Mouse (Mus musculus): Measurements from ENCODE around the gene Hist1h3c. TPM values are rescaled to one million over a fixed set of nuclear protein-coding genes. Genes with fewer than 3 reads are reported as not detected.

The Hist1h3c gene
- polyA plus RNA-seq, 1 experiment = 35.9 TPM

Other genes starting within 250 kb of the Hist1h3c start
- 12.7 and 22.9 TPM in 2 replicates for gene Hist1h4h, start 214.6 kb downstream of the Hist1h3c start, polyA plus RNA-seq (2012; rRNA removed; ENCODE audit: low replicate concordance)
- gene Hist1h2af, start 211.7 kb downstream of the Hist1h3c start, polyA plus RNA-seq (2012; rRNA removed; ENCODE audit: low replicate concordance) = 782 and 1,968 TPM in 2 replicates
- gene Hist1h3g, start 210.2 kb downstream of the Hist1h3c start, polyA plus RNA-seq (2012; rRNA removed; ENCODE audit: low replicate concordance) = 41.4 and 47.8 TPM in 2 replicates
- 3.4 and 4.2 TPM in 2 replicates for gene Hist1h2bh, start 202.2 kb downstream of the Hist1h3c start, polyA plus RNA-seq (2012; rRNA removed; ENCODE audit: low replicate concordance)
- 12.4 and 14.5 TPM in 2 replicates for gene Hist1h3f, start 201.6 kb downstream of the Hist1h3c start, polyA plus RNA-seq (2012; rRNA removed; ENCODE audit: low replicate concordance)
- gene Hist1h4f, start 194.0 kb downstream of the Hist1h3c start, polyA plus RNA-seq (2012; rRNA removed; ENCODE audit: low replicate concordance) = 6.2 and 12.0 TPM in 2 replicates
- 0.11 and 0.13 TPM in 2 replicates for gene Hist1h1d, start 192.3 kb downstream of the Hist1h3c start, polyA plus RNA-seq (2012; rRNA removed; ENCODE audit: low replicate concordance)
- gene Hist1h3e, start 183.2 kb downstream of the Hist1h3c start, polyA plus RNA-seq (2012; rRNA removed; ENCODE audit: low replicate concordance) = 34.6 and 43.8 TPM in 2 replicates
- gene Hist1h2ae, start 174.4 kb downstream of the Hist1h3c start, polyA plus RNA-seq (2012; rRNA removed; ENCODE audit: low replicate concordance) = 11.9 and 48.7 TPM in 2 replicates
- 29.6 and 41.4 TPM in 2 replicates for gene Hist1h2bg, start 174.2 kb downstream of the Hist1h3c start, polyA plus RNA-seq (2012; rRNA removed; ENCODE audit: low replicate concordance)
- 13.2 and 22.0 TPM in 2 replicates for gene Hist1h2bf, start 171.4 kb downstream of the Hist1h3c start, polyA plus RNA-seq (2012; rRNA removed; ENCODE audit: low replicate concordance)
- gene Hist1h2ad, start 171.2 kb downstream of the Hist1h3c start, polyA plus RNA-seq (2012; rRNA removed; ENCODE audit: low replicate concordance) = 3.7 and 15.3 TPM in 2 replicates
- gene Hist1h3d, start 169.8 kb downstream of the Hist1h3c start, polyA plus RNA-seq (2012; rRNA removed; ENCODE audit: low replicate concordance) = 13.1 and 33.1 TPM in 2 replicates
- gene Hist1h4d, start 164.0 kb downstream of the Hist1h3c start, polyA plus RNA-seq (2012; rRNA removed; ENCODE audit: low replicate concordance) = 7.5 and 12.3 TPM in 2 replicates
- gene Hist1h2be, start 124.5 kb downstream of the Hist1h3c start, polyA plus RNA-seq (2012; rRNA removed; ENCODE audit: low replicate concordance) = 1.4 and 1.6 TPM in 2 replicates
- gene Hist1h1e, start 123.0 kb downstream of the Hist1h3c start, polyA plus RNA-seq (2012; rRNA removed; ENCODE audit: low replicate concordance) = 2.3 and 2.7 TPM in 2 replicates
- gene Hist1h2ac, start 61.7 kb downstream of the Hist1h3c start, polyA plus RNA-seq (2012; rRNA removed; ENCODE audit: low replicate concordance) = 1.3 and 5.1 TPM in 2 replicates
- gene Hist1h2bc, start 61.4 kb downstream of the Hist1h3c start, polyA plus RNA-seq (2012; rRNA removed; ENCODE audit: low replicate concordance) = 151 and 487 TPM in 2 replicates
- not detected in 2 replicates for gene Hist1h1t, start 49.8 kb downstream of the Hist1h3c start, polyA plus RNA-seq (2012; rRNA removed; ENCODE audit: low replicate concordance)
- 4.4 and 18.3 TPM in 2 replicates for gene Hist1h4c, start 47.1 kb downstream of the Hist1h3c start, polyA plus RNA-seq (2012; rRNA removed; ENCODE audit: low replicate concordance)
- gene Hfe, start 34.7 kb downstream of the Hist1h3c start, polyA plus RNA-seq (2012; rRNA removed; ENCODE audit: low replicate concordance) = 5.9 and 6.9 TPM in 2 replicates
- gene Hist1h1c, start 6.8 kb downstream of the Hist1h3c start, polyA plus RNA-seq (2012; rRNA removed; ENCODE audit: low replicate concordance) = 19.5 and 49.1 TPM in 2 replicates
- 18.7 and 20.8 TPM in 2 replicates for gene Hist1h2bb, start 1.1 kb upstream of the Hist1h3c start, polyA plus RNA-seq (2012; rRNA removed; ENCODE audit: low replicate concordance)
- 22.8 and 64.3 TPM in 2 replicates for gene Hist1h2ab, start 5.5 kb upstream of the Hist1h3c start, polyA plus RNA-seq (2012; rRNA removed; ENCODE audit: low replicate concordance)
- 30.7 and 39.7 TPM in 2 replicates for gene Hist1h3b, start 6.7 kb upstream of the Hist1h3c start, polyA plus RNA-seq (2012; rRNA removed; ENCODE audit: low replicate concordance)
- gene Hist1h4b, start 11.4 kb upstream of the Hist1h3c start, polyA plus RNA-seq (2012; rRNA removed; ENCODE audit: low replicate concordance) = 9.6 and 14.6 TPM in 2 replicates
- gene Hist1h4a, start 15.6 kb upstream of the Hist1h3c start, polyA plus RNA-seq (2012; rRNA removed; ENCODE audit: low replicate concordance) = 6.3 and 13.5 TPM in 2 replicates
- 21.3 and 31.3 TPM in 2 replicates for gene Hist1h3a, start 16.8 kb upstream of the Hist1h3c start, polyA plus RNA-seq (2012; rRNA removed; ENCODE audit: low replicate concordance)
- gene Hist1h1a, start 18.1 kb upstream of the Hist1h3c start, polyA plus RNA-seq (2012; rRNA removed; ENCODE audit: low replicate concordance) = 0.74 and 1.2 TPM in 2 replicates
- gene Trim38, start 24.3 kb upstream of the Hist1h3c start, polyA plus RNA-seq (2012; rRNA removed; ENCODE audit: low replicate concordance) = 0.71 and 3.3 TPM in 2 replicates
- 0.06 TPM in 1 of 2 replicates, not detected in the other for gene Slc17a2, start 61.4 kb upstream of the Hist1h3c start, polyA plus RNA-seq (2012; rRNA removed; ENCODE audit: low replicate concordance)
- not detected in 2 replicates for gene Slc17a3, start 93.8 kb upstream of the Hist1h3c start, polyA plus RNA-seq (2012; rRNA removed; ENCODE audit: low replicate concordance)
- gene Slc17a1, start 122.1 kb upstream of the Hist1h3c start, polyA plus RNA-seq (2012; rRNA removed; ENCODE audit: low replicate concordance) = not detected in 2 replicates
- 8.6 and 29.0 TPM in 2 replicates for gene Slc17a4, start 169.4 kb upstream of the Hist1h3c start, polyA plus RNA-seq (2012; rRNA removed; ENCODE audit: low replicate concordance)
- not detected in 2 replicates for gene Hist1h2ba, start 188.6 kb upstream of the Hist1h3c start, polyA plus RNA-seq (2012; rRNA removed; ENCODE audit: low replicate concordance)
- gene Hist1h2aa, start 188.9 kb upstream of the Hist1h3c start, polyA plus RNA-seq (2012; rRNA removed; ENCODE audit: low replicate concordance) = not detected in 2 replicates
- 1.1 and 1.2 TPM in 2 replicates for gene Scgn, start 245.6 kb upstream of the Hist1h3c start, polyA plus RNA-seq (2012; rRNA removed; ENCODE audit: low replicate concordance)